Mouse (Mus musculus): ENCODE results near the gene Hist1h4k. TPM values are rescaled to one million over a fixed set of nuclear protein-coding genes. Genes with fewer than 3 reads are reported as not detected.
"Not testable (repeated sequence)": the region's sequence is repeated elsewhere in the genome, so short reads cannot be mapped to it uniquely, and the experiment has no call there.

Gene Hist1h4k
- polyA plus RNA-seq, 1 experiment from 2014 or later, result not detected

- peak overlapping the region; percentile 63 for H3K27ac ChIP-seq (replicated peaks; ENCODE audit: low read depth, low read length)
- peak overlapping the region; percentile 48; the same call in 1 of the 2 replicates for H3K9ac ChIP-seq (replicated peaks; ENCODE audit: low read length)
- peak overlapping the region; percentile 48 for H3K4me3 ChIP-seq (replicated peaks; ENCODE audit: low read depth, low read length)
- no peaks in the 10 kb centered on the region for H3K9me3 ChIP-seq (ENCODE audit: control insufficient read depth, low read length)
- H3K4me1 ChIP-seq (ENCODE audit: control insufficient read depth, insufficient read depth, low read length), result peaks cover 19% of the 10 kb centered on the region
- H3K36me3 ChIP-seq (ENCODE audit: control insufficient read depth, insufficient read depth, low read length), result no peaks in the 10 kb centered on the region
- H3K27me3 ChIP-seq (ENCODE audit: control insufficient read depth, insufficient read depth, low read length), result no peaks in the 10 kb centered on the region
- WGBS, result 4% methylated on average over 33 of the region's 33 CpGs
- ATAC-seq (ENCODE audit: low FRiP score, low TSS enrichment) (peak; percentile 92), DNase-seq (peak; percentile 96)
- H3K4me2 ChIP-seq (ENCODE audit: low read length), result peak overlapping the region; percentile 82
These were observed 28.8 kb upstream of the Hist1h4k start for GRCm38 (mm10) chr13:21778814-21779766.

GRCm38 (mm10) chr13:21755707-21756106, 5.4 kb upstream of the Hist1h4k start:
- H3K4me3 ChIP-seq (replicated peaks; ENCODE audit: low read depth, low read length), result no peak overlapping the region
- 61% methylated on average over 1 of the region's 1 CpGs for WGBS
- H3K4me1 ChIP-seq (ENCODE audit: control insufficient read depth, insufficient read depth, low read length), result peaks cover 14% of the 10 kb centered on the region
- H3K36me3 ChIP-seq (ENCODE audit: control insufficient read depth, insufficient read depth, low read length), result no peaks in the 10 kb centered on the region
- no peaks in the 10 kb centered on the region for H3K9me3 ChIP-seq (ENCODE audit: control insufficient read depth, low read length)
- no peaks in the 10 kb centered on the region for H3K27me3 ChIP-seq (ENCODE audit: control insufficient read depth, insufficient read depth, low read length)
- no peak for ATAC-seq (ENCODE audit: low FRiP score, low TSS enrichment)
- no peak overlapping the region for H3K4me2 ChIP-seq (ENCODE audit: low read length)
- H3K27ac ChIP-seq (replicated peaks; ENCODE audit: low read depth, low read length), result no peak overlapping the region
- DNase-seq, result no peak
- H3K9ac ChIP-seq (replicated peaks; ENCODE audit: low read length), result no peak overlapping the region

GRCm38 (mm10) chr13:21754294-21755001, 4.1 kb upstream of the Hist1h4k start:
- WGBS, result 0% methylated on average over 20 of the region's 26 CpGs
- DNase-seq, result peak; percentile 69
- H3K27me3 ChIP-seq (ENCODE audit: control insufficient read depth, insufficient read depth, low read length); H3K36me3 ChIP-seq (ENCODE audit: control insufficient read depth, insufficient read depth, low read length); ATAC-seq (ENCODE audit: low FRiP score, low TSS enrichment); H3K9me3 ChIP-seq (ENCODE audit: control insufficient read depth, low read length): not testable (repeated sequence)
- Histone ChIP-seq H3K27ac (replicated peaks; ENCODE audit: low read depth, low read length) (peak overlapping the region; percentile 87), H3K4me2 (ENCODE audit: low read length) (peak overlapping the region; percentile 74), H3K4me3 (replicated peaks; ENCODE audit: low read depth, low read length) (peak overlapping the region; percentile 40), H3K4me1 (ENCODE audit: control insufficient read depth, insufficient read depth, low read length) (peaks cover 18% of the 10 kb centered on the region), H3K9ac (replicated peaks; ENCODE audit: low read length) (peak overlapping the region; percentile 24; the same call in 1 of the 2 replicates)

- ATAC-seq (ENCODE audit: low FRiP score, low TSS enrichment) (peak; percentile 94), DNase-seq (peak; percentile 92)
- H3K36me3 ChIP-seq (ENCODE audit: control insufficient read depth, insufficient read depth, low read length); H3K9me3 ChIP-seq (ENCODE audit: control insufficient read depth, low read length); H3K27me3 ChIP-seq (ENCODE audit: control insufficient read depth, insufficient read depth, low read length): not testable (repeated sequence)
- Histone ChIP-seq H3K4me2 (ENCODE audit: low read length) (peak within 1 kb of the TSS; percentile 74), H3K4me1 (ENCODE audit: control insufficient read depth, insufficient read depth, low read length) (peaks cover 25% of the 10 kb centered on the region), H3K9ac (replicated peaks; ENCODE audit: low read length) (peak within 1 kb of the TSS; percentile 46; the same call in 1 of the 2 replicates), H3K4me3 (replicated peaks; ENCODE audit: low read depth, low read length) (peak within 1 kb of the TSS; percentile 40), H3K27ac (replicated peaks; ENCODE audit: low read depth, low read length) (peak within 1 kb of the TSS; percentile 87)
- WGBS, result under 1% methylated on average over 46 of the region's 50 CpGs
These were observed 3.4 kb upstream of the Hist1h4k start, which contains the start of the genes Hist1h2ak and Hist1h2bn for GRCm38 (mm10) chr13:21753524-21754285. Hist1h2ak (minus strand) TSS chr13:21753827. Hist1h2bn (plus strand) TSS chr13:21754123.

- H3K4me2 ChIP-seq (ENCODE audit: low read length), result peak overlapping the region; percentile 74
- DNase-seq, result peak; percentile 28
These were observed 2.8 kb upstream of the Hist1h4k start for GRCm38 (mm10) chr13:21753051-21753523.

GRCm38 (mm10) chr13:21752356-21752755, 2.1 kb upstream of the Hist1h4k start:
- Histone ChIP-seq H3K9ac (replicated peaks; ENCODE audit: low read length) (no peak overlapping the region), H3K27ac (replicated peaks; ENCODE audit: low read depth, low read length) (no peak overlapping the region), H3K9me3 (ENCODE audit: control insufficient read depth, low read length) (no peaks in the 10 kb centered on the region), H3K4me3 (replicated peaks; ENCODE audit: low read depth, low read length) (no peak overlapping the region), H3K4me1 (ENCODE audit: control insufficient read depth, insufficient read depth, low read length) (peaks cover 31% of the 10 kb centered on the region), H3K36me3 (ENCODE audit: control insufficient read depth, insufficient read depth, low read length) (no peaks in the 10 kb centered on the region), H3K27me3 (ENCODE audit: control insufficient read depth, insufficient read depth, low read length) (no peaks in the 10 kb centered on the region), H3K4me2 (ENCODE audit: low read length) (peak overlapping the region; percentile 74; the same call in 1 of the 2 replicates)
- DNase-seq (no peak), ATAC-seq (ENCODE audit: low FRiP score, low TSS enrichment) (no peak)
- 35% methylated on average over 3 of the region's 3 CpGs for WGBS

More at GRCm38 (mm10) chr13:21753051-21753523, 2.8 kb upstream of the Hist1h4k start:
- no peak for ATAC-seq (ENCODE audit: low FRiP score, low TSS enrichment)
- H3K4me1 ChIP-seq (ENCODE audit: control insufficient read depth, insufficient read depth, low read length), result peaks cover 28% of the 10 kb centered on the region
- peak overlapping the region; percentile 40 for H3K4me3 ChIP-seq (replicated peaks; ENCODE audit: low read depth, low read length)
- WGBS, result 3% methylated on average over 10 of the region's 10 CpGs
- H3K27me3 ChIP-seq (ENCODE audit: control insufficient read depth, insufficient read depth, low read length), result no peaks in the 10 kb centered on the region
- H3K36me3 ChIP-seq (ENCODE audit: control insufficient read depth, insufficient read depth, low read length), result no peaks in the 10 kb centered on the region
- H3K27ac ChIP-seq (replicated peaks; ENCODE audit: low read depth, low read length), result peak overlapping the region; percentile 87
- no peaks in the 10 kb centered on the region for H3K9me3 ChIP-seq (ENCODE audit: control insufficient read depth, low read length)
- H3K9ac ChIP-seq (replicated peaks; ENCODE audit: low read length), result peak overlapping the region; percentile 46; the same call in 1 of the 2 replicates

GRCm38 (mm10) chr13:21751827-21752226, 1.5 kb upstream of the Hist1h4k start:
- Histone ChIP-seq H3K4me3 (replicated peaks; ENCODE audit: low read depth, low read length) (no peak overlapping the region), H3K9ac (replicated peaks; ENCODE audit: low read length) (no peak overlapping the region), H3K4me2 (ENCODE audit: low read length) (0 out of 2 replicates have a peak overlapping the region, but pooled peaks have one; percentile 74), H3K36me3 (ENCODE audit: control insufficient read depth, insufficient read depth, low read length) (no peaks in the 10 kb centered on the region), H3K9me3 (ENCODE audit: control insufficient read depth, low read length) (no peaks in the 10 kb centered on the region), H3K27me3 (ENCODE audit: control insufficient read depth, insufficient read depth, low read length) (no peaks in the 10 kb centered on the region), H3K4me1 (ENCODE audit: control insufficient read depth, insufficient read depth, low read length) (peaks cover 33% of the 10 kb centered on the region), H3K27ac (replicated peaks; ENCODE audit: low read depth, low read length) (0 out of 2 replicates have a peak overlapping the region, but pooled peaks have one; percentile 20)
- ATAC-seq (ENCODE audit: low FRiP score, low TSS enrichment) (no peak), DNase-seq (no peak)
- 78% methylated on average over 3 of the region's 3 CpGs for WGBS

- ATAC-seq (ENCODE audit: low FRiP score, low TSS enrichment), result no peak
- H3K4me2 ChIP-seq (ENCODE audit: low read length), result no peak overlapping the region
These were observed 1.1 kb upstream of the Hist1h4k start for GRCm38 (mm10) chr13:21751417-21751816.

More at GRCm38 (mm10) chr13:21751417-21751816, 1.1 kb upstream of the Hist1h4k start:
- Histone ChIP-seq H3K27me3 (ENCODE audit: control insufficient read depth, insufficient read depth, low read length) (no peaks in the 10 kb centered on the region), H3K36me3 (ENCODE audit: control insufficient read depth, insufficient read depth, low read length) (no peaks in the 10 kb centered on the region), H3K4me3 (replicated peaks; ENCODE audit: low read depth, low read length) (no peak overlapping the region), H3K9me3 (ENCODE audit: control insufficient read depth, low read length) (no peaks in the 10 kb centered on the region), H3K9ac (replicated peaks; ENCODE audit: low read length) (no peak overlapping the region), H3K4me1 (ENCODE audit: control insufficient read depth, insufficient read depth, low read length) (peaks cover 33% of the 10 kb centered on the region), H3K27ac (replicated peaks; ENCODE audit: low read depth, low read length) (no peak overlapping the region)
- no peak for DNase-seq
